Mouse (Mus musculus): ENCODE results near the gene Crispld2.

DNA sequence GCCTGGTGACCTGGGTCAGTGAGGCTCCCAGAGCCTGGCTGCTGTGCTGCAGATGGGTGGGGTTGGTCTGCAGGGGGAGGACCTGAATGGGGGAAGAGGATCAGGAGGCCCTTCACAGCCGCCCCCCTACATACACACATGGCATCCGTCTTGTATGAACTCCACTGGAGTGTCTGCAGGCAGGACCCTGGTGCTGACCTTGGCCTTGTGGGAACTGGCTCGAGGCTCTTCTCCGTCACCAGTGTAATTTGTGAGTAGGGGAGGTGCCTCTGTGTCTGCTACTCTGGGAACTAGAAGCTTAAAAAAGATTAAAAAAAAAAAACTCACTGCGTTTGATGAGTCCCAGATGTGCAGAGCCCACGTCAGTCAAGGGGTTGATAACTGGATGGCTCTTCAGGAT, 2.3 kb downstream of the Crispld2 start:
- TF ChIP-seq CTCF (IDR thresholded peaks at IDR 0.05; ENCODE audit: low read depth, low read length), result no peak
- no peak for TF ChIP-seq POLR2A (IDR thresholded peaks at IDR 0.05; ENCODE audit: borderline replicate concordance, low read depth, low read length)

All from bone marrow macrophage, adult 2 months (primary cell).